Mouse (Mus musculus): Measurements from ENCODE around the gene Atf2.
"Not testable (repeated sequence)": the region's sequence is repeated elsewhere in the genome, so short reads cannot be mapped to it uniquely, and the experiment has no call there.

Gene Atf2

DNA sequence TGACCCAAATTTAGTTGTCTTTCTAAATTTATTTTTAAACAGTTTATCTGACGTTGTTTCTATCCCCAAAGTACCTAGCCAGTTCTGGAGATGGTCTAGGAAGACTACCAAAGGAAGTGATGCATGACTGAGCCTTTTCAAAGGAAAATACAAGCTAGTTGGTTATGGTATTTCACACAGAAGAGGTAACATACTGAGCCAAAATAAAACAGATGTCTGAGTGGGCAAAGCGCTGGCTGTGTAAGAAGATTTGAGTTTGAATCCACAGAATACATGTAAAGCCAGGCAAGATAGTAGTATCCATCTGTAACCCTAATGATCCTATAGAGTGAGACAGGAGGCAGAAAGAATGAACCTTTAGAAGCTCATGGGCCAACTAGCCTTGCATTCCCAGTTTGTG, 14.5 kb downstream of the Atf2 start:
- DNase-seq, result no peak

DNA sequence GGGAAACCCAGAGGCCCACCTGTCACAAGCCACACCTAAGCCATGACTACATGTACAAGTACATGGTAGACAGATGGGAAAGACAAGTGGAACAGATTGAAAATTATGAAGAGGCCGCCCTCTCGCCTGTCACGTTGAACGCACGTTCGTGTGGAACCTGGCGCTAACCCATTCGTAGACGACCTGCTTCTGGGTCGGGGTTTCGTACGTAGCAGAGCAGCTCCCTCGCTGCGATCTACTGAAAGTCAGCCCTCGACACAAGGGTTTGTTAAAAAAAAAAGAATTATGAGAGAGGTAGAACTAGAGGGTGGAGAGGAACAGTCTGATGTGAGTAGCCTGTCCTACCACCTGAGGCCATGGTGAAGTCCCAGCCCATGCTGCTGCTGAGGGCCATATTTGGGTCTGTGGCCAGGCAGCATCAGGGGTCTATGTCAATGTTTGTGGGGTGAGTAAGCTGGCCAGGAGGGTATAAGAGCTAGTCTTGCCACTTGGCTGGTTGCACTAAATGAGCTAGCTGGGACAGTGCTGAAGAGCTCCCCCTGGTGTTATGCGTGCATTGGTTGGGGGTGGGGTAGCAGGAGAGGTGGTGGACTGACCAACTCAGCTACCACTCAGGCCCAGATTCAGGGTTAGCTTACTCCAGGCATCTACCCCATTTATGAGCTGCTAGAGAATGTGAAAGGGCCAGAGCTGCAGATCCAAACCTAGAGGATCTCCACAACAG, 24.5 kb downstream of the Atf2 start:
- peak; percentile 54 for DNase-seq

DNA sequence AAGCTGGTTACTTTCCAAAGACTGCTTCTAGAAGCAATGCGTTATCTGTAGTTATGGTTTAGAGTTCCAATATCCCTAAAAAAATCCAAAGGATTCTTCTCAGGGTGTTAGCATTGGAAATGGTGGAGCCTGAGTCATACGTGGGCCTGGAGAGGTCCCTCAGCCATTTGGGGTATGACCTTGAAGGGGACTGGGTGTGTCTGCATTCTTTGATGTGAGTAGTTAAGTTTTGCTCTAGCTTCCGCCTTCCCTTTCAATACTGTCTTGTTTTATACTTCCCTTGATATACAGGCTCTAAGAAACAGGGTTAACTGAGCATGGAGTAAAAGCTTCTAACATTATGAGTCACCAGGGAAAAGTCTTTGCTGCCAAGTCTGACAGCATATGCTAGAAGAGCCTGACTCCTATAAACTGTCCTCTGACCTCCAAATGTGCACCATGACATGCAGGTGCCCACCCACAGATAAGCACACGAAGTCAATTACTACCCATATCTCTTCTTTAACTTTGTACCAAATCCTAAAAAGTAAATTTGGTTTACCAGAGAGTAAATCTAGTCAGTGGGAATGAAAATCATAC, 32.3 kb downstream of the Atf2 start:
- DNase-seq, result no peak

DNA sequence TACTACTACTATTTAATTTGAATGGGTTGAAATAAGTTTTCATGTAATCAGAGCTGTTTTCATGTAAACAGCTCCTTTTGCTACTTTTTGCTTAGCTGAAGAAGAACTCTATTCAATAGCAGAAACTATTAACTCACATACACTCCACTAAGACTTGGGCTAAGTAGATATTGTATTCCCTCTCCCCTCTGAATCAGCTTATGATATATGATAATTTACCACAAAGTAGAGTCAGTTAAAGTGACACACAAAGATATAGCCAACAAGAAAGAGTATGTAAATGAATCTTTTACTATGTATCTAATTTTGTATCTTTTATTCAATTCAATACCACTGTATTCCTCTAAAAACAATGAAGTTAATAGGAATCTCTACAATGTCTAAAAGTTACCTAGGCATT, 35.1 kb downstream of the Atf2 start:
- no peak for DNase-seq

DNA sequence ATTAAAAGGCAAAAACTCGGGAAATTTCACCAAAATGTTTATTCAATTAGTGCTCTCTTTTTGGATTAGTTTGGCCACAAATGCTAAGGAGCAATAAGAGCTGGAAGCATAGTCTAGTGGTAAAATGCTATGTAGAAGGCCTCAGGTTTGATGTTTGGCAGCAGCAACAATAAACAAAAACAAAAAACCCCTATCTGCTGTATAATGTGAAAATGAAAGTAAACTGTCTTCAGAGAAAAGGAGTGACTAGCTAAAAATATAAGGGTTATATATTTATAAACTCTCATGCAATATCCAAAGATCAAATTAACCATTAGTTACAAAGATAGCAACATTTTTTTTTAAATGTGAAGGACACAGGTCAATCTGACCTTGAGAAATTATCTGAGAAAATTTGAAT, 36.2 kb downstream of the Atf2 start:
- no peak for DNase-seq

DNA sequence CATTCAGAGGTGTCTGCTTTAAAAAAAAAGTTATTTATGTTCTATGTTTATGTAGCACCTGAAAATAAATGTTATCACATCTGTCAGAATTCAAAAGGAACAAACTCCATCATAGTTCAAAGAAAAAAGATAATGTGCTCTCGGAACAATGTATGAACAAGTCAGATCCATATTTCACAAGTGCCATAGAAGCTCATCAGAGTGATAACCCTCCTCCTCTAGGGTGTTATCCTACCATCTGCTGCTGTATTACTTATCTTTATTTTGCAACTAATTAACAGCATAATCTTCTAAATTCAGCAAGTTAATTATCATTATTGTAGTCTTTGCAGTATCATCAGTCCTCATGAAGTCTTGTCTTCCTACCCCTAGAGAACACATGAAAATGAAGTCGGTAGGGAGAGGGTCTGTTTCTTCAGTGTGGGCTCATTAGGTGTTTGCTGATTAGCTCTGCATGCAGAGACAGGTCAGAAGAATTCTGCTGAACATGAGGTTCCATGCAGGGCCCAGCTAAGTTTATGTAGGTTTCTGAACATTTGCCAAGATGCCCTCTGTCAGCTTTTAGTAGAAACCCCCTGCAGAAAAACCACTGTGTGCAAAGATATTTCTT, 57.9 kb downstream of the Atf2 start:
- no peak for DNase-seq

DNA sequence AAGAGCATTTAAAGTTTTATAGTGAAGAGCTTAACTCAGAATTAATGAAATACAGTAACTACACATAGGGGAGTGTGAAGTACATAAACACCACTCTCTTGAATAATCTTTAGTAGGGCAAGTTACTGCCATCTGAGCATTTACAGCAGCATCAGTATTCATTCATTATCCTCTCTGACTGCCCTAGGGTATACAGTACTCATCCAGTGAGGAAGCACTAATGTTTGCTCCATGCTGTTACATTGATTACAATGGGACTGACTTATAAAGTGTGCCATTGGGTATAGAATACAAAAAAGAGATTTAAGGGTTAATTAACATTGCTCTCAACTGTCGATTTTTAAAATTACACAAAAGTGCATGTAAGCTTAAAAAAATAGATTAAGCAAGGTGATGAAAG, 59.2 kb downstream of the Atf2 start:
- DNase-seq, result no peak

DNA sequence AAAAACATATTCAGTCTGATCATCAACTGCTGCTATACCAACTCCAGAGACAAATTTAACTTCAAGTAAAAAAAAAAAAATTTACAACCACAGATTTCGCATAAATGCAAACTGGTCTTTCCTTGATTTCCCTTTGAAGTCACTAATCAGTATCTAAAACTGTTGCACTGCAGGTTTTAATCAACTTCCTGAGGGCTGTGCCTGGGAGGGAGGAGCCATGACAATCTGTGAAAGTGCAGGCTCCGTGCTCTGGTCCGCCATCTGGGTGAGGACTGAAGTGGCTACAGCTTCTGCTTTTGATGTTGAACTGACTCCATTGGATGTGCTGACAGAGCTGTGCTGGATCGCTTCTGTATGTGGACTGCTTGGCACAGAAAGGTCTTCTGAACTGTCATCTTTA, 73.7 kb downstream of the Atf2 start:
- DNase-seq, result no peak

DNA sequence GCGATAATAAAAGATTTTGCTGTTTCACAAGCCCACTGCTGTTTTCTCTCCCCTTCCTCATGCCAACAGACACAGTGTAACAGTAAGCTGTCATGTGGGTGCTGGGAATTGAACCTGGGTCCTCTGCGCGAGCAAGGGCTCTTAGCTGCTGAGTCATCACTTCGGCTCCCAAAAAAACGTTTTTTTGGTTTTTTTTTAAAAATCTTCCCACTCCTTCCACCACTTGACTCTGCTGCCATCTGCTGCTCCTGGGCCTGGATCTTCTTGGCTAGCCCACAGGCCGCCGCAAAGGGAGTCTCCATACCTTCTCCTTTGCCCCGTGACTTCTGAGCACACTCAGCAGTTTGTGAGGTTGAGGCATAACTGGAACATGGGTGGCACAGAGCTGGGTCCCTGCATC, 84.8 kb downstream of the Atf2 start:
- DNase-seq, result no peak

DNA sequence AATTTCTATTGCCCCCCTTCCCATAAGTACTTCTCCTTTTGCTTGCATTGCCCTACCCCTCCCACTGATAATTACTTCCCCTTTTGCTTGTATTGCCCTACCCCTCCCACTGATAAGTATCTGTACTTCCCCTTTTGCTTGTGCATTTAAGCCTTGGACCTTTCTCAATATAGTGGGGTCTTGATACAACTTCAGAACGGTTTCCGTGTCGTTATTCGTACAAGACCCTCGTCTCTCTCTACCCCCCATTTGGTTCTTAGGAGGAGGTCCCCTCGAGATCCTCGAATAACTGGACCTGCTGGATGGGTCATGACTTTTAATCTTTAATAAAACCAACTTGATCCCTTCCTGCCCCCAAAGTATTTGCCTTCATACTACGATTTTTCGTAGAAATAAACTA, 92.3 kb downstream of the Atf2 start:
- DNase-seq, result not testable (repeated sequence)

DNA sequence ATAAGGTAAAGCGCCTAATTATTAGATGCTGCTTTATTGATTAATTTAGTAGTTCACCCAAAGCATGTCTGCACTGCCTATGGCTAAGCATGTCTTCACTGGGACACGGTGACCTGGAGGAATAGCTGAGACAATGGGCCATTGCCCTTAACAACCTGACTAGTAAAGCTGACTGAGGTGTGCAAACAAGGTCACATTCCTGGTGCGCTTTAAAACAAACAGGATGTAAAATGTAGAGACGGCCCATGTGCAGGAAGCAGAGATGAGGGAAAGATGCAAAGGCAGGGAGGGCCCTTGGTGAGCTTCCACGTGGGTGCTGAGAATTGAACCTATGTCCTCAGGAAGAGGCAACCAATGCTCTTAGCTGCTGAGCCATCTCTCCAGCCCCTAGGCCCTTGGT, 93.7 kb downstream of the Atf2 start:
- DNase-seq, result no peak

DNA sequence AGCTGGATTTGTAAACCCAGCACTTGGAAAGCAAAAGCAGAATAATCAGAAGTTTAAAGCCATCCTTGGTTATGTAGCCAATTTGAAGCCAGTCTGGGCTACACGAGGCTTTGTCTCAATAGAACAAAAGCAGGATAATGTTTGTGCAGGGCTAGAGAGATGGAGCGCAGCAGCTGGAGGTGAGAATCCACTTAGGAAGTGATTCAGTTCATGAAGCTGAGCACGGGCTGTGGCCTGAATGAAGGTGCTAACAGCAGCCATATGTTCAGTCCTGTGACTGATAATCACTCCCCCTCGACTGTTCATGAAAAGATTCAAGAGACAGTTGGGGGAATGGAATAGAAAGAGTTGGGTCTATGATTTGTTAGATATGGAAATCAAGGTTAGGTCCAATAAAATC, 94.3 kb downstream of the Atf2 start:
- DNase-seq, result no peak

DNA sequence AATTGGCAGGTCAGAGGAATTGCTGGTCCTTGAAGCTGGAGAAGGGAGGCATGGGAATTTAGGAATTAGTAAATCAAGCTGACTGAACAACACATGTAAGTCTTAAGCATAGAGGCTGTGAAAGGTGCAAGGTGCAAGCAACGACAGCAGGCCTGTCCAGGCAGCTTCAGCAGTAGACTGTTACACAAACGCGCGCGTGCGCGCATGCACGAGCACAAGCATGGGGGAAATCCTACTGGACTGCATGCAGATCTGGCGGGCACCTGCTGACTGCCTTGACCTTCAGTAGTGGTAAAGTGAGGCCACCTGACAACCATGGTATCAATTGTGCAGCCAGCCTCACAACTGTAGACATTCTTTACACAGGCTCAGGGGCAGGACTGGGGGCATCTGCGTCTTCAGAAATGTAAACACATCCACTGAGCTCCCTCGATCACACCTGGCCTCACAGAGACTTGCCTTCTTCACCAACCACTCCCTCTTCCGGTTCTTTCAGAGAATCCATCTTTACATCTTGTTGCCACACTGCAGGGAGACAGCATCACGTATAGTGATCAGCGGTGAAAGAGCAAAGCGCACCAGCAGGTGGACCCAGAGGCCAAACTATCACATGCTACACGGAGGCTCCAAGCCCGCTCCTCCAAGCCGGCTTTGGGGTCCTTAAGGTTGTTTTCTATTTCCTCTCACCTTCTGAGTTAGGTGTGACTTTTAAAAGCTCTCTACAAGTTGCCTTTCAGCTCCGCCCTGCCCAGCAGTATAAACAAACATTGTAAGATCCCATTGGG, 100.4 kb downstream of the Atf2 start:
- no peak for DNase-seq

DNA sequence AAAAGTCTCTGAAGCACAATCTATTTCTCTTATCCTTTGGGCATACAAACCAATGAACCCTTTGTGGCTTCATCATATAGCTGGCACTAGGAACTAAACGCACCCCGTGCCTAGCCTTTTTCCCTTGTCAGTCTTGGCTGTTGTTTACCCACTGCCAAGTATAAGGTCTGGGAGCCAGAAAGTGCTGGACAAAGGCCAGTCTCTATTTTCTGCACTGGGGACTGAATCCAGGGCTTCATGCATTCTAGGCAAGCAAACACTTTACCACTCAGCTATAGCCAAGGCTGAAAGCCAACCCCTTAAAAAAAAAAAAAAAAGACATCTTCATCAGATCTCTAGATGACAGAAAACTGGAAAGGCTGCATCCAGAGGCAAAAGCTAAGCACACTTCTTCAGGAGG, 102.1 kb downstream of the Atf2 start:
- no peak for DNase-seq

DNA sequence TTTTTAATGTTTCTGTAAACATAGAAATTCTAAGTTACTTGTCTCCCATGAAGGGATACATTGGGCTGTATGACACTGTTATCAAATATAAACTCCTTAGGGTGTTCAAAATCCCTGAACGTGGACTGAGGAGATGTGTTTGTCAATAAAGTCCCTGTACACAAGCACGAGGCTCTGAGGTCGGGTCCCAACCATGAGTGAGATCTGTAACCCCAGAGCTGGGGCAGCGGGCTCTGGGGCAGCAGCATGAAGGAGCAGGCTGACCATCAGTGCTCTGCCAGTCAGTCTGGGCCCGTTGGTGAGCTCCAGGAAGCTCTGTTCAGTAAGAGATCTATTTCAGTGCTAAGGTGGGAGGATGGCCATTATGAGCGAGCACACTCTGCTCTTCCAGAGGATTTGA, 104.0 kb downstream of the Atf2 start:
- no peak for DNase-seq

DNA sequence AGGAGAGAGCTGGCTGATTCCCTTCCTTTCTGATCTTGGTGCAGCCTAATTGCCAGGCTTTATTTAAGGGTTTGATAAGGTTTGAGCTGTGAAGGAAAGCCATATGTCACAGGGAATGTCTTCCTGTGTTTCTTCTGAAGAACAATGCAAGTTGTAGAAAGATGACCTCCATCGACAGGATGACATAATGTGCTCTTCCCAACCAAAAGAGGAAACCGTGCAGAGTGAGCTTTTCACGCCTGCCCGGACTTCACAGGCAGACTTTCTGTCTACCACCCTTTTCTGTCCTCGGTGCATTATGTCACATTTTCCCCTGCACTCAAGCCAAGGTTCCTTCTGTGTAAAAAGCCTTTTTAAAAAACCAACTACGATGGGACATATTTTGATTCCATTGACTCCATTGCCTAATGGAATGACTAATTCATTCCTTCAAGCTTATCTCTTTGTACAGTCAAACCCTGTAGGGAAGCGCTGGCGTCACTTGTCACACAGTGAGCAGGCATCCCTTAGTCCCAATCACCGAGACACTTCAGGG, 110.0 kb downstream of the Atf2 start:
- no peak for DNase-seq

DNA sequence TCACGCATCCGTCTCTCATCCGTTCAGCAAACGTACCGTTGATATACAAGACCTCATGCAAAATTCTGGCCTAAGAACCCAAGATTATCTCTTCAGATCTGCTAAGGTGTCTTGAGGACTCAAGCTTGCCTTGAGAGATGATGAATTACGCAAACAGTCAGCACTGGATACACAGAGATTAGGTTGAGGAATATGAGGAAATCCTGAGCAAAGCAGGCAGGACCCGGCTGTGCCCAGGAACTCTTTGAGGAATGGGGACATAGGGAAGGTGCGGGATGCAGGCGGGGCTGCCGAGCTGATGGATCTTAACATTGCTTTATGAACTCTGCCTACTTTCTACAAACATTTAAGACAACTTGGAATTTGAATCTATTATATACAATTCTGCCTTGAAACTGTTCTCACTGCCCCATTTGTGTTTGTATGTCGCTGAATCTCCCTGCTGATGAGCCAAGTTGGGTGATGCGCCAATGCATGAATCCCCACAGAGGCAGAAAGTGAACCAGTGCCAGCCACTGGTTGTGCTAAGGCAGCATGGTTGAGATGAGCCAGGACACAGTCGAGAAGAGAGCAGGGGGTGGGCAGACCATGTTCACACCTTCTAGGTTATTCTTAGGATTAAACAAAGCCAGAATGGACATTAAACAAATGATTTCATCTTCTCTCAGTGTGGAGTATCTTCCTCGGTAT, 112.0 kb downstream of the Atf2 start:
- no peak for DNase-seq

DNA sequence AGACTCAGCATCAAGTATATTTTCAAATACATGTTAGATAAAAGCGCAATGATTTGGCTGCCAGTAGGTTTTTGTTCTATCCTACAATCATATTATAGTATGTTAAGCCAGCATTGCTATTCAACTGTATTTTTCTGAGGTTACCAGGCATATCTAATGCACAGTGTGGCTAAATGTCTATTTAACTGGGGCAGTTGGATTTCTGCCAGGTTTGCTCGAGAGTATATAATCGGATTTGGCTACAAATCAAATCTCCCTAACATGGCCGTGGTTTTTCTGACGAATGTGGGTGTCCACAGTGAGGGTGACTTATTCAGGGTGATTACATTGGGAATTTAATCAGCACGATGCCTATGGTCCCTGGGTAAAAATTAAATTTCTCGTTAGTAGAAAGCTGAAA, 112.6 kb downstream of the Atf2 start:
- DNase-seq, result no peak

DNA sequence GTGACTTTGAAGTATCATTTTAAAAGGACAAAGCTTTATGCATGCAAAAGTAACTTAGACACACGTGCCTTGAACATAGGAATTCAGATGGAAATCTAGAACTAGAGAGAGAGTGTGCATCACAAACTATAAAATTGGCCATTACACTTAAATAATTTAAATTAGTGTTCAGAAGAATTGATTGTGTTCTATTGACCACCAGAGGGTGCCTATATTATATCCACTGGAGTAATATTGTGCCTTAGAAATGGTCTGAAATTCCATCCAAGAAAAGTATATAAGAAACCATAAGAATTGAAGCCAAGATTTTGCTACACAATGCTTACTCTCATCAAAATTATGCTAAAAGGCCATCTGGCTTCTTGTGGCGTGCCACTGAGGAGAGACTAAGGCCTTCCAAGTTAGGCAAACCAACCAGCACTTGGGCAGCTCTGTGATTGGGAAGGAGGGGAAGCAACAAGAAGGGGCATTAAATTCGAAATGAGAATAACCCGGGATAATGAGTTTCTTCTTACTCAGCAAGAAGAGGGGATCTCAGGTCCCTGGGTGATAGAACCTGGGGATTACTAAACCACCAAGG, 113.3 kb downstream of the Atf2 start:
- no peak for DNase-seq

DNA sequence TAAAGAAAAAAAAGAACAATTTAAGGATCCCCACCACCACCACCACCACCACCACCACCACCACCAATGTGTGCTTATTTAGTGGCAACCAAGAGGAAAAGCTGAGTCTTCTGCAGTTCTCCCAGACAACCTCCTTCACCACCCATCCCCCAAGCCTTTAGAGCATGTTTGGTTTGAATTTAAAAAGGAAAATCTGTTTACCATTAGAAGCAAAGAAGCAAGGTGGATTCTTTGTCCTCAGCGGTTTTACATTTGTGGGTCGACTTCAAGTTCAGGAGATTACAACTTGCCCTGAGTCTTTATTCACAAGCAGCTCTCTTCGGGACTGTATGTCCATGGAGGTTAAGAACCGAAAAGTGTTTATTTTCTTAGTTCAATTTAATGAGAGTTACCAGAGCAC, 115.5 kb downstream of the Atf2 start:
- no peak for DNase-seq

DNA sequence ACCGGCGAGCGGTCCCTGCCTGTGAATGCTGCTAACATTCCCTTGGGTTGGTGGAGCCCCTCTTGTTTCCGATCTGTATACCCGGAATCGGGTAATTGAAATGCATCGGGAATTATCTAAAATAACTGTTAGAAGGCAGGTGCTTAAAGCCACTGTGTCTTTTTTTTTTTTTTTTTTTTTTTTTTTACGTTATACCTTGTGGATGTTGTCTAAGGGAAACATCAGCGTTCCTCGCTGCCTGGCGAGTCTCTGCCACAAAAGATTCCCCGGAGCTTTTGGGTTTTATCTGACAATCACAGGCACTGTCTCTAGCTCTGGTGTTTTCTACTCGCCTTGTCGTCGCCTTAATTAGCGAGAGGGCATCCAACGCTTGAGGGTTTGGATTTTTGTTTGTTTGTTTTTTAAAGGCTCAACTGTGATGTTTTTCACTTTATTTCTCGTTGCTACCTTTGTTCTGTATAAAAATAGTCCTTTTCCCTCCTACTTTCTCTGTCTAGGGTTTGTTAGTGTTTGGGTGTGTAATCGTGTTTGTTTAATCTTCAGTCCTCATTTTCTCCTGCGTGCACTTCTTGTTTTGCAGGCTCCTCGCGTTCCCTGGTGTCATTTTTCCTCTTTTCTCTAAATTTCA, 116.6 kb downstream of the Atf2 start:
- no peak for DNase-seq
